28 mouse cellular contexts compared by ENCODE assay signal in genomic region chr7:75274518-75274917, GRCm38 (mm10). TPM values are rescaled to one million over a fixed set of nuclear protein-coding genes. Genes with fewer than 3 reads are reported as not detected.
"Had no signal": no experiment of that assay in that cellular context is flagged by ENCODE, and none has a peak within 500 bp of the region (broad histone marks: within the 10 kb centered on the region; RNA-seq: fewer than 3 reads in every experiment).

No protein-coding gene starts in this region.

- H3K36me3 ChIP-seq: heart, embryonic 10.5 days; heart, embryonic 12.5 days; hindbrain, embryonic 13.5 days; hindbrain, embryonic 15.5 days; kidney, embryonic 15.5 days; limb, embryonic 13.5 days; limb, embryonic 15.5 days; liver, embryonic 12.5 days had no signal

- H3K4me3 ChIP-seq: heart, embryonic 10.5 days; heart, embryonic 12.5 days; hindbrain, embryonic 13.5 days; hindbrain, embryonic 15.5 days; kidney, embryonic 15.5 days; limb, embryonic 13.5 days; limb, embryonic 15.5 days; liver, embryonic 12.5 days had no signal

- H3K4me1 ChIP-seq: hindbrain, embryonic 15.5 days; limb, embryonic 13.5 days; limb, embryonic 15.5 days; liver, embryonic 12.5 days had no signal

- H3K27me3 ChIP-seq: heart, embryonic 12.5 days; hindbrain, embryonic 13.5 days; hindbrain, embryonic 15.5 days; kidney, embryonic 15.5 days; limb, embryonic 13.5 days; limb, embryonic 15.5 days; liver, embryonic 12.5 days had no signal

- H3K4me2 ChIP-seq: heart, embryonic 12.5 days; hindbrain, embryonic 13.5 days; hindbrain, embryonic 15.5 days; kidney, embryonic 15.5 days; limb, embryonic 13.5 days; limb, embryonic 15.5 days; liver, embryonic 12.5 days had no signal

- H3K27ac ChIP-seq: heart, embryonic 10.5 days; hindbrain, embryonic 13.5 days; hindbrain, embryonic 15.5 days; hindbrain, postnatal 0 days; kidney, embryonic 15.5 days; kidney, postnatal 0 days; limb, embryonic 13.5 days; limb, embryonic 15.5 days; liver, embryonic 12.5 days; liver, embryonic 14.5 days had no signal

- ATAC-seq: forebrain, postnatal 0 days; hindbrain, postnatal 0 days; intestine, embryonic 16.5 days; liver, embryonic 12.5 days had no signal

- DNase-seq: forebrain, postnatal 0 days; gastrocnemius, postnatal 14 days; gastrocnemius, postnatal 36 days; heart, adult 18-20 months; heart, postnatal 14 days; heart, postnatal 36 days; kidney, adult 11 months; kidney, adult 2 months; kidney, adult 9 months; kidney, postnatal 14 days; kidney, postnatal 36 days; layer of hippocampus, adult 9-11 months; layer of hippocampus, postnatal 36 days; left cerebral cortex, postnatal 4 days had no signal

- H3K9ac ChIP-seq: forebrain, postnatal 0 days; heart, embryonic 12.5 days; hindbrain, embryonic 13.5 days; hindbrain, embryonic 15.5 days; kidney, embryonic 15.5 days; limb, embryonic 13.5 days; limb, embryonic 15.5 days; liver, embryonic 12.5 days; liver, embryonic 14.5 days had no signal

- H3K9me3 ChIP-seq: heart, embryonic 10.5 days; heart, embryonic 12.5 days; hindbrain, embryonic 13.5 days; hindbrain, embryonic 15.5 days; kidney, embryonic 15.5 days; limb, embryonic 13.5 days; limb, embryonic 15.5 days; liver, embryonic 12.5 days had no signal

RNA-seq across cellular contexts. Expression of gene Sv2b, which starts 34.5 kb away (rescaled TPM):
- total RNA-seq: hematopoietic stem cell, adult 5-6 weeks had no signal
- polyA plus RNA-seq: kidney, adult 2 months; liver, adult 2 months had no signal
